Mouse (Mus musculus) MEL (cell line): ENCODE data around the gene Dcaf4. TPM values are rescaled to one million over a fixed set of nuclear protein-coding genes. Genes with fewer than 3 reads are reported as not detected.

ENCODE experiments used
- DNase-seq: peaks from one replicate; pipeline ENCODE4 v3.0.0; 2011; ENCODE audit warnings: low read depth, low spot score
- H3K27ac ChIP-seq: 2 replicates; pipeline ENCODE4 v1.5.1; 2012; ENCODE audit warnings: low read depth, mild to moderate bottlenecking, control low read depth, low read length, moderate library complexity; ENCODE audit not compliant: control insufficient read depth
- H3K27me3 ChIP-seq, 2 experiments: fragments of 150-350 bp in 1 of 2; sonication (generic) in 1 of 2; 2 replicates each; pipeline ENCODE4 v1.6.1; 2012; ENCODE audit warnings: low read length in 2 of 2, mild to moderate bottlenecking in 2 of 2, improper control_type of control experiment in 1 of 2, moderate library complexity in 1 of 2; ENCODE audit not compliant: insufficient read depth in 2 of 2, control insufficient read depth in 1 of 2
- H3K36me3 ChIP-seq, 2 experiments: 2 replicates each; pipeline ENCODE4 v1.6.1; 2012 to 2014; ENCODE audit warnings: low read length in 2 of 2, improper control_type of control experiment in 1 of 2, inconsistent platforms in 1 of 2, mild to moderate bottlenecking in 1 of 2; ENCODE audit not compliant: insufficient read depth in 2 of 2, control insufficient read depth in 1 of 2
- H3K4me1 ChIP-seq, 2 experiments: fragments of 150-350 bp in 1 of 2; sonication (generic) in 1 of 2; 2 replicates each; pipeline ENCODE4 v1.6.1; 2012; ENCODE audit warnings: low read length in 2 of 2, improper control_type of control experiment in 1 of 2, mild to moderate bottlenecking in 1 of 2; ENCODE audit not compliant: insufficient read depth in 2 of 2, control insufficient read depth in 1 of 2
- H3K4me3 ChIP-seq, 2 experiments: fragments of 150-350 bp in 1 of 2; sonication (generic) in 1 of 2; 2 replicates each; pipeline ENCODE4 v1.5.1; 2012; ENCODE audit warnings: low read depth in 2 of 2, low read length in 2 of 2, mild to moderate bottlenecking in 2 of 2, moderate library complexity in 2 of 2, control low read depth in 1 of 2, improper control_type of control experiment in 1 of 2; ENCODE audit not compliant: control insufficient read depth in 1 of 2, insufficient read depth in 1 of 2
- H3K79me2 ChIP-seq: 2 replicates; pipeline ENCODE4 v1.6.1; 2012; ENCODE audit warnings: mild to moderate bottlenecking, low read length, moderate library complexity; ENCODE audit not compliant: control insufficient read depth, poor library complexity, insufficient read depth
- H3K9ac ChIP-seq: 2 replicates; pipeline ENCODE4 v1.6.1; 2012; ENCODE audit warnings: low read depth, mild to moderate bottlenecking, control low read depth, low read length, moderate library complexity; ENCODE audit not compliant: control insufficient read depth, poor library complexity, severe bottlenecking
- H3K9me3 ChIP-seq: fragments of 150-350 bp; sonication (generic); replicated peaks from 2 replicates; pipeline ENCODE4 v1.6.1; 2012; ENCODE audit warnings: mild to moderate bottlenecking, low read length, improper control_type of control experiment, moderate library complexity; ENCODE audit not compliant: insufficient read depth
- BHLHE40 ChIP-seq: IDR thresholded peaks from 2 replicates; pipeline ENCODE4 v1.6.1; 2012; ENCODE audit warnings: low read depth, mild to moderate bottlenecking, inconsistent platforms, low read length, improper control_type of control experiment, borderline replicate concordance
- CHD1 ChIP-seq: IDR thresholded peaks from 2 replicates; pipeline ENCODE4 v1.6.1; 2012; ENCODE audit warnings: low read depth, mild to moderate bottlenecking, inconsistent platforms, low read length, improper control_type of control experiment
- CTCF ChIP-seq, 3 experiments: IDR thresholded peaks in 2 of 3; conservative IDR thresholded peaks in 1 of 3; 2 replicates each; pipeline ENCODE4 v1.5.1; 2011 to 2012; ENCODE audit warnings: low read length in 3 of 3, low read depth in 2 of 3, mild to moderate bottlenecking in 2 of 3, improper control_type of control experiment in 1 of 3, inconsistent platforms in 1 of 3, mixed read lengths in 1 of 3, moderate library complexity in 1 of 3; ENCODE audit not compliant: control insufficient read depth in 1 of 3, insufficient read depth in 1 of 3, poor library complexity in 1 of 3, severe bottlenecking in 1 of 3
- E2F4 ChIP-seq: IDR thresholded peaks from 2 replicates; pipeline ENCODE4 v1.6.1; 2011; ENCODE audit warnings: low read depth, low read length, improper control_type of control experiment, borderline replicate concordance
- EP300 ChIP-seq, 2 experiments: IDR thresholded peaks; 2 replicates each; pipeline ENCODE4 v1.6.1; 2011; ENCODE audit warnings: improper control_type of control experiment in 2 of 2, low read length in 2 of 2, low read depth in 1 of 2, mild to moderate bottlenecking in 1 of 2
- ETS1 ChIP-seq: IDR thresholded peaks from 2 replicates; pipeline ENCODE4 v1.6.1; 2012; ENCODE audit warnings: low read depth, mild to moderate bottlenecking, inconsistent platforms, low read length, improper control_type of control experiment, moderate library complexity
- GATA1 ChIP-seq: IDR thresholded peaks from 2 replicates; pipeline ENCODE4 v1.6.1; 2011; ENCODE audit warnings: low read depth, low read length, improper control_type of control experiment
- HCFC1 ChIP-seq: IDR thresholded peaks from 2 replicates; pipeline ENCODE4 v1.6.1; 2012; ENCODE audit warnings: low read depth, mild to moderate bottlenecking, inconsistent platforms, low read length, improper control_type of control experiment, moderate library complexity
- JUND ChIP-seq: IDR thresholded peaks from 2 replicates; pipeline ENCODE4 v1.6.1; 2011; ENCODE audit warnings: low read depth, mild to moderate bottlenecking, improper control_type of control experiment, low read length
- KAT2A ChIP-seq: conservative IDR thresholded peaks from 2 replicates; pipeline ENCODE4 v1.6.1; 2012; ENCODE audit warnings: low read depth, low read length, improper control_type of control experiment, inconsistent platforms
- MAX ChIP-seq: IDR thresholded peaks from 2 replicates; pipeline ENCODE4 v1.6.1; 2011; ENCODE audit warnings: low read length, improper control_type of control experiment
- MAZ ChIP-seq: IDR thresholded peaks from 2 replicates; pipeline ENCODE4 v1.6.1; 2012; ENCODE audit warnings: low read depth, mild to moderate bottlenecking, inconsistent platforms, low read length, improper control_type of control experiment
- MYC ChIP-seq: IDR thresholded peaks from 2 replicates; pipeline ENCODE4 v1.6.1; 2011; ENCODE audit warnings: low read depth, mild to moderate bottlenecking, low read length, improper control_type of control experiment, moderate library complexity
- NRF1 ChIP-seq: IDR thresholded peaks from 2 replicates; pipeline ENCODE4 v1.6.1; 2014; ENCODE audit warnings: low read depth, mild to moderate bottlenecking, inconsistent platforms, low read length, improper control_type of control experiment, moderate library complexity; ENCODE audit not compliant: poor library complexity, insufficient read depth, severe bottlenecking
- POLR2A ChIP-seq, 2 experiments: IDR thresholded peaks; 2 replicates each; pipeline ENCODE4 v1.6.1; 2011 to 2012; ENCODE audit warnings: low read length in 2 of 2, mild to moderate bottlenecking in 2 of 2, control low read depth in 1 of 2, improper control_type of control experiment in 1 of 2, low read depth in 1 of 2, moderate library complexity in 1 of 2; ENCODE audit not compliant: control insufficient read depth in 1 of 2, insufficient read depth in 1 of 2, poor library complexity in 1 of 2
- RAD21 ChIP-seq: IDR thresholded peaks from 2 replicates; pipeline ENCODE4 v1.6.1; 2011; ENCODE audit warnings: mild to moderate bottlenecking, low read depth, low read length, improper control_type of control experiment
- SMC3 ChIP-seq: IDR thresholded peaks from 2 replicates; pipeline ENCODE4 v1.6.1; 2011; ENCODE audit warnings: low read depth, low read length, improper control_type of control experiment
- TAL1 ChIP-seq: IDR thresholded peaks from 2 replicates; pipeline ENCODE4 v1.6.1; 2012; ENCODE audit warnings: mild to moderate bottlenecking, inconsistent platforms, low read length, moderate library complexity, mixed read lengths
- UBTF ChIP-seq: IDR thresholded peaks from 2 replicates; pipeline ENCODE4 v1.6.1; 2012; ENCODE audit warnings: low read depth, mild to moderate bottlenecking, inconsistent platforms, low read length, improper control_type of control experiment, moderate library complexity, borderline replicate concordance; ENCODE audit not compliant: insufficient read depth
- ZMIZ1 ChIP-seq: IDR thresholded peaks from 2 replicates; pipeline ENCODE4 v1.6.1; 2012; ENCODE audit warnings: low read depth, mild to moderate bottlenecking, inconsistent platforms, low read length, improper control_type of control experiment, moderate library complexity
- polyA plus RNA-seq, 2 experiments: library from polyadenylated mRNA; stranded (reverse) in 1 of 2; unstranded in 1 of 2; fragments of >175 nt in 1 of 2; fragments of >200 nt in 1 of 2; gene quantifications; 2 replicates each; pipeline versions ENCODE4 v1.2.1 to v1.2.4; 2012; ENCODE audit warnings: low replicate concordance in 2 of 2, low read depth in 1 of 2; ENCODE audit not compliant: insufficient read length in 2 of 2, insufficient read depth in 1 of 2, missing spikeins in 1 of 2
- total RNA-seq: library from RNA; depleted of rRNA; stranded (reverse); fragments of 300-350 nt; gene quantifications from 2 replicates; pipeline ENCODE4 v1.2.3, GENCODE M21; 2012

Gene Dcaf4
- total and polyA plus RNA-seq, 3 experiments, result 25.7 to 35.9 TPM; not detected in 1

DNA sequence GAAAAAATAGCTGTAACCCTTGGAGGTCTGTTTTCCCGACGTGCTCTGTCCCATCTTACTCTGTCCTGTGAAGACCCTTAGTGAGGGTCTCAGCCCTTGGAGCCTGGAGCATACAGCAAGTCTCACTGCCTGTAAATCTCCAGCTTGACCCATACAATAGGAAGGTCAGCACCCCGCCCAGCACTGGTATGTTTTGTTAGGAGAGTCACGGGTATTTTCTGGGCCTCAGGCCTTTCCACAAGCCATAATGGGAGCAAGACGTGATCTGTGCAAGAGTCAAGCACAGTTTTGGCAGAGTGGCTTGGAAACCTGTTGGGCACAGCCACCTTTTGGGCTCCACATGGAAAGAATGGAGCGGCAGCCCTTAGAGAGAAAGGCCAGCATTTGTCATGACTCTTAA lies 7.5 kb downstream of the Dcaf4 start:
- H3K36me3 ChIP-seq, result no peaks in the 10 kb centered on the region; a peak in 1 of 4 replicates
- no peak overlapping the region for H3K27ac ChIP-seq
- H3K4me1 ChIP-seq, result no peaks in the 10 kb centered on the region
- DNase-seq, result no peak
- no peaks in the 10 kb centered on the region for H3K27me3 ChIP-seq
- no peak overlapping the region for H3K9ac ChIP-seq
- TF ChIP-seq KAT2A (no peak), JUND (no peak), CTCF (IDR thresholded peaks at IDR 0.05 in 2 of 3, conservative IDR thresholded peaks at IDR 0.05 in 1 of 3; ENCODE audit: control insufficient read depth in 1 of 3, insufficient read depth in 1 of 3, low read depth in 2 of 3, low read length in 3 of 3, poor library complexity in 1 of 3, severe bottlenecking in 1 of 3) (no peak), EP300 (IDR thresholded peaks at IDR 0.05; ENCODE audit: low read depth in 1 of 2, low read length in 2 of 2) (no peak), NRF1 (no peak), BHLHE40 (no peak)
- TF ChIP-seq, all 39 proteins: peak for 0
- Histone ChIP-seq H3K79me2 (no peaks in the 10 kb centered on the region; the same call in 1 of the 2 replicates), H3K4me3 (no peak overlapping the region), H3K9me3 (no peaks in the 10 kb centered on the region)

DNA sequence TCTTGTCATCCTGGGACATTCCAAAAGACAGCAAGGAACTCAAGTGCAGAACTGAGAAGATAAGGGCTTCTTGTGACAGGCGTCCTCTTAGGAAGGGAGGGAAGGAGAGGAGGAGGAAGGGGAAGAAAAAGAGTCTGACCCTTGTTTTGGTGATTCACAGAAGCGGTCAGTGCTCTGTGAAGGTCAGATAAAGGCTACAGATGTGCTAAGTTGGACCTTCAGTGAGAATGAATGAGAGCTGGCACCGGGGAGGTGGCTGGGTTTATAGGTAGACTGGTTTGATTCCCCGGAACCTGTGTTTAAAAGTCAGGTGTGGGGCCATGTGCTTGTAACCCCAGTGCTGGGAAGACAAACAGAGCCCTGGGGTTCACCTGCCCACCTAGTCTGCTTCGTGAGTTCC lies 8.4 kb downstream of the Dcaf4 start:
- no peaks in the 10 kb centered on the region for H3K27me3 ChIP-seq
- no peaks in the 10 kb centered on the region; the same call in 1 of the 2 replicates for H3K79me2 ChIP-seq
- no peaks in the 10 kb centered on the region for H3K9me3 ChIP-seq
- no peak overlapping the region for H3K27ac ChIP-seq
- H3K4me3 ChIP-seq, result no peak overlapping the region
- H3K36me3 ChIP-seq, result no peaks in the 10 kb centered on the region; a peak in 2 of 4 replicates
- TF ChIP-seq ETS1 (no peak), E2F4 (no peak), EP300 (IDR thresholded peaks at IDR 0.05; ENCODE audit: low read depth in 1 of 2, low read length in 2 of 2) (no peak), SMC3 (no peak), GATA1 (no peak), CHD1 (no peak), POLR2A (IDR thresholded peaks at IDR 0.05; ENCODE audit: control insufficient read depth in 1 of 2, insufficient read depth in 1 of 2, low read depth in 1 of 2, low read length in 2 of 2, poor library complexity in 1 of 2) (no peak), TAL1 (no peak), KAT2A (no peak), ZMIZ1 (no peak), NRF1 (no peak), MYC (no peak), UBTF (no peak), MAZ (no peak), RAD21 (no peak), MAX (no peak), HCFC1 (no peak)
- H3K4me1 ChIP-seq, result no peaks in the 10 kb centered on the region
- no peak for DNase-seq
- no peak overlapping the region for H3K9ac ChIP-seq
